Mouse (Mus musculus) hindbrain, embryonic 11.5 days (tissue): ENCODE results near the gene Gm29644. TPM values are rescaled to one million over a fixed set of nuclear protein-coding genes. Genes with fewer than 3 reads are reported as not detected.
"Not testable (repeated sequence)": the region's sequence is repeated elsewhere in the genome, so short reads cannot be mapped to it uniquely, and the experiment has no call there.

Experiments
- ATAC-seq: fragments of 200-750 bp; cut with Nextera tagmentation; 2 replicates; pipeline ENCODE4 v1.8.0; 2017; ENCODE audit warnings: mild to moderate bottlenecking, moderate TSS enrichment, moderate library complexity; ENCODE audit not compliant: low FRiP score
- DNase-seq: peaks from one replicate; pipeline ENCODE4 v3.0.0-alpha.2; 2015; ENCODE audit warnings: low spot score
- H3K27ac ChIP-seq: fragments of 300-500 bp; sonication (generic); 2 replicates; pipeline ENCODE4 v1.5.1; 2014; ENCODE audit warnings: mild to moderate bottlenecking, low read depth, low read length
- H3K27me3 ChIP-seq: fragments of 300-500 bp; sonication (generic); 2 replicates; pipeline ENCODE4 v1.6.1; 2014; ENCODE audit warnings: mild to moderate bottlenecking, low read length, moderate library complexity, mixed read lengths; ENCODE audit not compliant: control insufficient read depth, insufficient read depth
- H3K36me3 ChIP-seq: fragments of 300-500 bp; sonication (generic); 2 replicates; pipeline ENCODE4 v1.6.1; 2014; ENCODE audit warnings: mild to moderate bottlenecking, low read length, moderate library complexity, mixed read lengths; ENCODE audit not compliant: control insufficient read depth, insufficient read depth
- H3K4me1 ChIP-seq: fragments of 300-500 bp; sonication (generic); replicated peaks from 2 replicates; pipeline ENCODE4 v1.6.1; 2014; ENCODE audit warnings: low read length, mixed read lengths; ENCODE audit not compliant: control insufficient read depth, insufficient read depth
- H3K4me2 ChIP-seq: fragments of 300-500 bp; sonication (generic); replicated peaks from 2 replicates; pipeline ENCODE4 v1.6.1; 2014; ENCODE audit warnings: mild to moderate bottlenecking, low read depth, low read length
- H3K4me3 ChIP-seq: fragments of 300-500 bp; sonication (generic); 2 replicates; pipeline ENCODE4 v1.5.1; 2014; ENCODE audit warnings: low read depth, low read length
- H3K9ac ChIP-seq: fragments of 300-500 bp; sonication (generic); 2 replicates; pipeline ENCODE4 v1.6.1; 2014; ENCODE audit warnings: low read depth, low read length
- H3K9me3 ChIP-seq: fragments of 300-500 bp; sonication (generic); 2 replicates; pipeline ENCODE4 v1.6.1; 2016; ENCODE audit warnings: low read length; ENCODE audit not compliant: control insufficient read depth
- WGBS: fragments of 180-500 bp; shearing (Covaris S2); extraction: QIAGEN DNeasy Blood & Tissue Kit; methylation state at CpG from one replicate; pipeline ENCODE4 v1.1.7; 2014; 5-methylcytosine and 5-hydroxymethylcytosine counted together
- polyA plus RNA-seq: library from polyadenylated mRNA; unstranded; fragments of >200 nt; fragmentation: Nextera tagmentation; extraction: Ambion mirVana; gene quantifications from 2 replicates; pipeline ENCODE4 v1.2.1, GENCODE M21; 2014

Gene Gm29644
- polyA plus RNA-seq: not detected in 2 replicates

- H3K9me3 ChIP-seq, H3K4me2 ChIP-seq, DNase-seq, H3K4me1 ChIP-seq, H3K36me3 ChIP-seq, H3K4me3 ChIP-seq, ATAC-seq, H3K27me3 ChIP-seq, H3K27ac ChIP-seq, H3K9ac ChIP-seq: not testable (repeated sequence)
- no CpG with 5 or more reads among the region's 2 CpGs for WGBS
These were observed at the start of gene Gm29644, which contains the start of gene Gm29423 for GRCm38 (mm10) chrY:70303187-70303586. Gene Gm29644, minus strand, starts transcription at chrY:70303343. Gene Gm29423, minus strand, starts transcription at chrY:70303287.

DNA sequence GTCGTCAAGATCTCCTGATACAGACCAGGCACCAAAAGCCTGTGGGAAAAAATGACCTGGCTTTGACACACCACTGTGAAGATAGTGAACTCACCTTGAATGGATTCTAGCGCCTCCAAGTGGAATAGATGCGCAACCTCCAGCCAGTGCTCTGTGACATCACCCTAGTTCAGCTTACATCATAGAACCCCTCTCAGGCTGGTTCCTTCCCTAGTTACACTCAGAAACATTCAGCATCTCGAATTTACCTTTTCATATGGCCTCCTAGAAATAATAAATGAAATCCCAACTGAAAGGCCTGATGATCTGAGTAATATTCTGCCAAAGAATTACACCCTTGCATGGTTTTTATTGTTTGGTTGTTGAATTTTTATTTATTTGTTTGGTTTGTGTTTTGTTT is 29.6 kb downstream of the Gm29644 start, which contains the start of gene Gm21118:
Gene Gm21118 (minus strand): TSS at position 101 of the 400 bp plus-strand sequence.
- H3K27ac ChIP-seq, H3K27me3 ChIP-seq, H3K9ac ChIP-seq, H3K4me2 ChIP-seq, H3K36me3 ChIP-seq, ATAC-seq, H3K4me1 ChIP-seq, H3K9me3 ChIP-seq, H3K4me3 ChIP-seq, DNase-seq: not testable (repeated sequence)
- no CpG with 5 or more reads among the region's 4 CpGs for WGBS

Other genes starting within 250 kb of the Gm29644 start
- gene Gm21118, start 29.7 kb downstream of the Gm29644 start, polyA plus RNA-seq: not detected in 2 replicates
- not detected in 2 replicates for gene Gm29423, start 56 bp downstream of the Gm29644 start, polyA plus RNA-seq
- gene Gm20888, start 138.5 kb upstream of the Gm29644 start, polyA plus RNA-seq: not detected in 2 replicates